Mouse (Mus musculus) liver, embryonic 15.5 days (tissue): ENCODE measurements around the gene Clca1. TPM values are rescaled to one million over a fixed set of nuclear protein-coding genes. Genes with fewer than 3 reads are reported as not detected.

Experiments used
- ATAC-seq: fragments of 200-750 bp; cut with Nextera tagmentation; 2 replicates; pipeline ENCODE4 v1.8.0; 2017; ENCODE audit warnings: moderate number of reproducible peaks, mild to moderate bottlenecking, moderate library complexity; ENCODE audit not compliant: insufficient read depth
- H3K27ac ChIP-seq: fragments of 300-500 bp; sonication (generic); replicated peaks from 2 replicates; pipeline ENCODE4 v1.5.1; 2015; ENCODE audit warnings: mild to moderate bottlenecking, inconsistent platforms
- H3K27me3 ChIP-seq: fragments of 300-500 bp; sonication (generic); 2 replicates; pipeline ENCODE4 v1.6.1; 2015; ENCODE audit warnings: mild to moderate bottlenecking, inconsistent platforms
- H3K36me3 ChIP-seq: fragments of 300-500 bp; sonication (generic); replicated peaks from 2 replicates; pipeline ENCODE4 v1.6.1; 2015; ENCODE audit warnings: moderate library complexity, mild to moderate bottlenecking, inconsistent platforms
- H3K4me1 ChIP-seq: fragments of 300-500 bp; sonication (generic); replicated peaks from 2 replicates; pipeline ENCODE4 v1.6.1; 2015; ENCODE audit warnings: inconsistent platforms
- H3K4me2 ChIP-seq: fragments of 300-500 bp; sonication (generic); 2 replicates; pipeline ENCODE4 v1.6.1; 2015; ENCODE audit warnings: moderate library complexity, mild to moderate bottlenecking, inconsistent platforms
- H3K4me3 ChIP-seq: fragments of 300-500 bp; sonication (generic); replicated peaks from 2 replicates; pipeline ENCODE4 v1.5.1; 2015; ENCODE audit warnings: mild to moderate bottlenecking, inconsistent platforms
- H3K9ac ChIP-seq: fragments of 300-500 bp; sonication (generic); 2 replicates; pipeline ENCODE4 v1.6.1; 2015; ENCODE audit warnings: moderate library complexity, mild to moderate bottlenecking, inconsistent platforms
- H3K9me3 ChIP-seq: fragments of 300-500 bp; sonication (generic); replicated peaks from 2 replicates; pipeline ENCODE4 v1.6.1; 2016; ENCODE audit warnings: inconsistent platforms
- WGBS: fragments of 180-500 bp; shearing (Covaris S2); methylation state at CpG from one replicate; pipeline ENCODE4 v1.1.7; 2015; ENCODE audit warnings: mixed read lengths; ENCODE audit not compliant: insufficient replicate concordance; 5-methylcytosine and 5-hydroxymethylcytosine counted together
- polyA plus RNA-seq: library from polyadenylated mRNA; unstranded; fragments of >200 nt; fragmentation: Nextera tagmentation; extraction: Ambion mirVana; gene quantifications from 2 replicates; pipeline ENCODE4 v1.2.1, GENCODE M21; 2015

The Clca1 gene
- polyA plus RNA-seq, 1 experiment from 2014 or later, result 0.02 TPM

- WGBS, result 33% methylated on average over 1 of the region's 1 CpGs
- no peaks in the 10 kb centered on the region for H3K9me3 ChIP-seq
- H3K4me1 ChIP-seq, result no peaks in the 10 kb centered on the region
- H3K27me3 ChIP-seq, result no peaks in the 10 kb centered on the region
- no peak overlapping the region for H3K4me2 ChIP-seq
- H3K27ac ChIP-seq, result no peak overlapping the region
- H3K36me3 ChIP-seq, result no peaks in the 10 kb centered on the region
- H3K4me3 ChIP-seq, result no peak overlapping the region
- H3K9ac ChIP-seq, result no peak overlapping the region
- no peak for ATAC-seq
Observed at GRCm38 (mm10) chr3:145000912-145001311, 31.7 kb downstream of the Clca1 start.

- ATAC-seq, result no peak
- Histone ChIP-seq H3K4me1 (no peaks in the 10 kb centered on the region), H3K4me3 (no peak overlapping the region), H3K27ac (no peak overlapping the region), H3K27me3 (no peaks in the 10 kb centered on the region), H3K36me3 (no peaks in the 10 kb centered on the region), H3K9ac (no peak overlapping the region), H3K4me2 (no peak overlapping the region), H3K9me3 (no peaks in the 10 kb centered on the region)
- WGBS, result 62% methylated on average over 5 of the region's 5 CpGs
Observed at GRCm38 (mm10) chr3:144993055-144993454, 39.5 kb downstream of the Clca1 start.

GRCm38 (mm10) chr3:144992618-144993017 is 40.0 kb downstream of the Clca1 start:
- Histone ChIP-seq H3K4me3 (no peak overlapping the region), H3K27me3 (no peaks in the 10 kb centered on the region), H3K27ac (no peak overlapping the region), H3K36me3 (no peaks in the 10 kb centered on the region), H3K9ac (no peak overlapping the region), H3K9me3 (no peaks in the 10 kb centered on the region), H3K4me2 (no peak overlapping the region), H3K4me1 (no peaks in the 10 kb centered on the region)
- no peak for ATAC-seq

DNA sequence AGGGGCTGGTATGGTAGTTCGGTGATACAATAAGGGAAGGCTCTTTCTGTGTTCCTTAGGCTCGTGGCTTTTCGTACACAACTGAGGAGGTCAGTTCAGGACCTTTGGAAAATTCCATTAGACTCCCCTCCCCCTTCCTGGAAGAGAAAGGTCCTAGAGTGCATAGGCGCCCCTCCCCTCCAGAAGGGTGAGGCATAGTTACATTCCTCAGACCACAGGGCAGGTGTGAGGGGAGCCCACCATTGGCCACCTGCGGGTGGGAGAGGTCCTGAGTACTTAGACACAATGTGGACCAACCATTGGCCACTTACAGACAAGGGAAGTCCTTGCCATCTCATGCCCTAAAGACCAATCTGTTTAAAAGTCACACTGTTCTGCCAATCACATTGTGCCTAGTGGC is 46.7 kb downstream of the Clca1 start:
- H3K36me3 ChIP-seq, result no peaks in the 10 kb centered on the region
- H3K9ac ChIP-seq, result no peak overlapping the region
- WGBS, result 56% methylated on average over 5 of the region's 5 CpGs
- no peaks in the 10 kb centered on the region for H3K27me3 ChIP-seq
- no peak overlapping the region for H3K4me3 ChIP-seq
- no peak for ATAC-seq
- H3K4me2 ChIP-seq, result no peak overlapping the region
- no peaks in the 10 kb centered on the region for H3K4me1 ChIP-seq
- no peaks in the 10 kb centered on the region for H3K9me3 ChIP-seq
- no peak overlapping the region for H3K27ac ChIP-seq

- Histone ChIP-seq H3K4me3 (no peak overlapping the region), H3K27me3 (no peaks in the 10 kb centered on the region), H3K4me2 (no peak overlapping the region), H3K27ac (no peak overlapping the region), H3K9ac (no peak overlapping the region), H3K4me1 (no peaks in the 10 kb centered on the region), H3K9me3 (no peaks in the 10 kb centered on the region), H3K36me3 (no peaks in the 10 kb centered on the region)
- no peak for ATAC-seq
- WGBS, result 54% methylated on average over 6 of the region's 6 CpGs
Observed at GRCm38 (mm10) chr3:144980551-144980950, 52.0 kb downstream of the Clca1 start.

DNA sequence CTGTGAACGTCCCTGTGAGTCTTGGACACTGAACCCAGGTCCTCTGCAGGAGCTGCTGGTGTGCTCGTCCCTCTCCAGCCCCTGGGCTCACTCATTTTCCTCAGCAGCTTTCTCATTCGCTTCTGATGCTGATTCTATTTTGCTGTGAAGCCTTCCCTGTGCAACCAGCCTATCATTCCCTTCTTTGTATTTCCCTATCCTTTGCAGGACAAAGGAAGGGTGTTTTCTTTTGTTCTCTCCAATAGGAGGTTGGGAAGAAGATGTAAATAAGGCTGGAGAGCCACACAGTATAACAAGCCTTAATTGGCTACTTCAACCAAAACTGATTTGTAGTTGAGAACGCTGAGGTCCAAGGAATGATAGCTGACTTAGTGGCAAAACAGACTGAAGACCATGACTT is 54.9 kb downstream of the Clca1 start:
- H3K9ac ChIP-seq, result no peak overlapping the region
- WGBS, result 35% methylated on average over 4 of the region's 4 CpGs
- H3K4me1 ChIP-seq, result no peaks in the 10 kb centered on the region
- H3K36me3 ChIP-seq, result no peaks in the 10 kb centered on the region
- no peaks in the 10 kb centered on the region for H3K27me3 ChIP-seq
- no peak for ATAC-seq
- no peak overlapping the region for H3K27ac ChIP-seq
- no peak overlapping the region for H3K4me3 ChIP-seq
- H3K9me3 ChIP-seq, result no peaks in the 10 kb centered on the region
- no peak overlapping the region for H3K4me2 ChIP-seq

GRCm38 (mm10) chr3:144976091-144976490 is 56.5 kb downstream of the Clca1 start:
- Histone ChIP-seq H3K36me3 (no peaks in the 10 kb centered on the region), H3K9ac (no peak overlapping the region), H3K9me3 (no peaks in the 10 kb centered on the region), H3K4me2 (no peak overlapping the region), H3K27ac (no peak overlapping the region), H3K27me3 (no peaks in the 10 kb centered on the region), H3K4me1 (no peaks in the 10 kb centered on the region), H3K4me3 (no peak overlapping the region)
- WGBS, result 58% methylated on average over 1 of the region's 1 CpGs
- ATAC-seq, result no peak

- no peak within 1 kb of the TSS for H3K27ac ChIP-seq
- H3K4me3 ChIP-seq, result no peak within 1 kb of the TSS
- no peaks in the 10 kb centered on the region for H3K9me3 ChIP-seq
- ATAC-seq, result no peak
- H3K36me3 ChIP-seq, result no peaks in the 10 kb centered on the region
- no peak within 1 kb of the TSS for H3K9ac ChIP-seq
- no peaks in the 10 kb centered on the region for H3K27me3 ChIP-seq
- no peak within 1 kb of the TSS for H3K4me2 ChIP-seq
- H3K4me1 ChIP-seq, result no peaks in the 10 kb centered on the region
Observed at GRCm38 (mm10) chr3:144974945-144975344, 57.6 kb downstream of the Clca1 start, which contains the start of gene Clca4a. Clca4a (minus strand) TSS chr3:144975045.

DNA sequence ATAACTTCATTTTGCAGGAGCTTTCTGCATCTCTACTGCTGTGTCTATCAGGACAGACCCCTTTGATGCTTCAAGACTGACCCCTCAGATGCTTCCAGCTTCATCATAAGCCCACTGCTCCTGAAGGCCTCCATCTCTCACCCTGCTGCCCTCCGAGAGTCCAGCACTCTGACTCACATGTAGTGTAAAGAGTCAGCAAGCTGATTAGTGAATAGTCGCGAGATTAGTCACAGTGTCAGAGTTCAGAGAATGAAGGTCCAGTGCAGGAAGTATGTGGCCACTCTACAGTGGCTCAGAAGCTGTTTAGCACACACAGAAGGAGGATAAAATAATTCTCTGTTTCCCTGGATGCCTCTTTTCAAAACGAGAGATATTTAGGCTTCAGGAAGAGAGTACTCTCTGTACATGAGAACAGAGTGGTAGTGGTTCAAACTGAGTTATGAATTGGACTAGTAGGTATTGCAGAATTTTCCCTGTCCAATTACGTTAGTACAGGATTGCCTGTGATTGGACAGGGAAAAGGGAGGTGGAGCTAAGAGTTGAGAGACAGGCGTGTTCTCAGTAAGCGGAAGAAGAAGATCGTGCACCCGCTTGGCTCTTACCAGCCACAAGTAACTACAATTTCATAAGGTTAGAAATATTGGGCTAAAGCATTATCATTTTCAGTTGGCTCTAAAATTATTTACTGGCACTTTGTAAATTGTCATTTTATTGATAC is 60.9 kb downstream of the Clca1 start:
- no peaks in the 10 kb centered on the region for H3K9me3 ChIP-seq
- no peaks in the 10 kb centered on the region for H3K36me3 ChIP-seq
- no peak overlapping the region for H3K9ac ChIP-seq
- no peak overlapping the region for H3K4me3 ChIP-seq
- 59% methylated on average over 9 of the region's 9 CpGs for WGBS
- no peaks in the 10 kb centered on the region for H3K4me1 ChIP-seq
- no peak overlapping the region for H3K27ac ChIP-seq
- no peak overlapping the region for H3K4me2 ChIP-seq
- ATAC-seq, result no peak
- H3K27me3 ChIP-seq, result no peaks in the 10 kb centered on the region

DNA sequence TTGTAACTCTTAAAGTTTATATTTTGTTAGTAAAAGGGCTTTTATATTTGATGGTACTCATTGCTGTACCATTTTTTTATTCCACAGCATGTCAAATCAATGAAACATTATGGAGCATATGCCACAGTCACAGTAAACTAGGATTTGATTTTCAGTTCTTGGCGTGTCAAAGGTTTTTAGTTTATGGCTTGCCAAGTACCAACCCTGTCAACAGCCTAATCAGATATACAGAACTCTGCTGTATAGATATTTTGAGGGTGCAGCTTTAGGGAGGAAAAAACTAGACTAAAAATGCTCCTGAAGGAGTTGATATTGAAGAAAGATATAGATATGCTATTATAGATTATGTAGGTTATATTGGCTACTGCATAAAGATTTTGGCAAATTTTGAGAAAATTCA is 62.8 kb downstream of the Clca1 start:
- ATAC-seq, result no peak
- Histone ChIP-seq H3K4me3 (no peak overlapping the region), H3K4me1 (no peaks in the 10 kb centered on the region), H3K9ac (no peak overlapping the region), H3K4me2 (no peak overlapping the region), H3K27me3 (no peaks in the 10 kb centered on the region), H3K27ac (no peak overlapping the region), H3K36me3 (no peaks in the 10 kb centered on the region), H3K9me3 (no peaks in the 10 kb centered on the region)
- 42% methylated on average over 1 of the region's 1 CpGs for WGBS

GRCm38 (mm10) chr3:144966074-144966473 is 66.5 kb downstream of the Clca1 start:
- WGBS, result 43% methylated on average over 4 of the region's 4 CpGs
- H3K36me3 ChIP-seq, result no peaks in the 10 kb centered on the region
- no peaks in the 10 kb centered on the region for H3K27me3 ChIP-seq

More at GRCm38 (mm10) chr3:144966074-144966473, 66.5 kb downstream of the Clca1 start:
- Histone ChIP-seq H3K4me3 (no peak overlapping the region), H3K9me3 (no peaks in the 10 kb centered on the region), H3K4me1 (no peaks in the 10 kb centered on the region), H3K9ac (no peak overlapping the region), H3K27ac (no peak overlapping the region), H3K4me2 (no peak overlapping the region)
- no peak for ATAC-seq
